In genomic region chr11:51942602-51943499, GRCm38 (mm10) we compare ENCODE assay signal across 10 mouse cellular contexts. TPM values are rescaled to one million over a fixed set of nuclear protein-coding genes. Genes with fewer than 3 reads are reported as not detected.
DNase-seq lines count a peak whose midpoint lies in the region; ATAC-seq lines count a peak whose summit lies in the region.
"Had no signal": no experiment of that assay in that cellular context is flagged by ENCODE, and none has a peak within 500 bp of the region (broad histone marks: within the 10 kb centered on the region; RNA-seq: fewer than 3 reads in every experiment).

No protein-coding gene starts in this region.

- peak overlapping the region; percentile 54; the same call in 1 of the 2 replicates for H3K27ac ChIP-seq in neural tube, embryonic 15.5 days (replicated peaks)

- intact Hi-C loops in heart, postnatal 36 days (cut with DNase I) = no loop called here

- peak; percentile 29 for ATAC-seq in frontal cortex, adult (ENCODE audit: low TSS enrichment)
- peak; percentile 31; the same call in 1 of the 2 replicates for ATAC-seq in neural tube, embryonic 15.5 days (ENCODE audit: low FRiP score)

- H3K4me3 ChIP-seq in neural tube, embryonic 15.5 days (replicated peaks) = no peak overlapping the region

- peaks cover 22% of the 10 kb centered on the region for H3K4me1 ChIP-seq in neural tube, embryonic 15.5 days

- no peaks in the 10 kb centered on the region for H3K9me3 ChIP-seq in neural tube, embryonic 15.5 days (replicated peaks)

- 43% methylated on average over 15 of the region's 15 CpGs for WGBS in neural tube, embryonic 15.5 days

- no peaks in the 10 kb centered on the region for H3K27me3 ChIP-seq in neural tube, embryonic 15.5 days (replicated peaks)

- 0 out of 2 replicates have a peak overlapping the region, but pooled peaks have one; percentile 5 for H3K9ac ChIP-seq in neural tube, embryonic 15.5 days (replicated peaks)

- DNase-seq in frontal cortex, postnatal 14 days (ENCODE audit: low spot score in 2 of 2) = no peak
- peak; percentile 70 for DNase-seq in brain, adult 2 months (ENCODE audit: low read depth, low spot score)
- DNase-seq in gastrocnemius, postnatal 25 days = peak; percentile 70
- DNase-seq in adrenal gland, adult (ENCODE audit: inconsistent age in 2 of 2, low spot score in 1 of 2) = no peak
- DNase-seq in heart, postnatal 36 days = no peak
- no peak for DNase-seq in urinary bladder, postnatal 14 days (ENCODE audit: low spot score)
- DNase-seq: embryo, embryonic 11 days; heart, postnatal 4 days had no signal

- H3K36me3 ChIP-seq in neural tube, embryonic 15.5 days = no peaks in the 10 kb centered on the region

- H3K4me2 ChIP-seq in neural tube, embryonic 15.5 days = peak overlapping the region; percentile 39

RNA-seq across cellular contexts. Expression of gene Cdkn2aipnl, which starts 24.6 kb away (rescaled TPM):
- total RNA-seq in gastrocnemius, postnatal 25 days (2021) = 10 to 100 TPM; 11.9 to 15.9 TPM
- 124 and 129 TPM in 2 replicates for polyA plus RNA-seq in neural tube, embryonic 15.5 days (2015; fragmentation: Nextera tagmentation; extraction: Ambion mirVana)
- 10 to 100 TPM in 1 of 2 experiments, 1 to 10 TPM in 1; 9.7 to 10.7 TPM for total RNA-seq in heart, postnatal 36 days (2021)

RNA-seq across cellular contexts. Expression of gene Ube2b, which starts 57.7 kb away (rescaled TPM):
- total RNA-seq in gastrocnemius, postnatal 25 days (2021) = 100 to 1,000 TPM; 347 to 366 TPM
- 220 and 226 TPM in 2 replicates for polyA plus RNA-seq in neural tube, embryonic 15.5 days (2015; fragmentation: Nextera tagmentation; extraction: Ambion mirVana)
- total RNA-seq in heart, postnatal 36 days (2021) = 100 to 1,000 TPM; 297 to 317 TPM

Comparison
In these comparisons a context has a peak if more than half of its experiments do, and no peak if none do; other contexts are left out.
1. DNase-seq: peak in brain, adult 2 months (single experiment) and gastrocnemius, postnatal 25 days (single experiment); none in frontal cortex, postnatal 14 days (0 of 2), adrenal gland, adult (0 of 2), heart, postnatal 36 days (0 of 2) and urinary bladder, postnatal 14 days (single experiment).